Mouse (Mus musculus): Measurements from ENCODE around the gene Scgn.

GRCm38 (mm10) chr13:23934211-23934520, 56.8 kb downstream of the Scgn start, which contains the start of gene Hist1h2aa:
- no peak for TF ChIP-seq CTCF (IDR thresholded peaks at IDR 0.05; ENCODE audit: low read depth)
- no peak for TF ChIP-seq EP300 (IDR thresholded peaks at IDR 0.05; ENCODE audit: low read depth)
